Mouse (Mus musculus): ENCODE measurements around the gene Prss22. TPM values are rescaled to one million over a fixed set of nuclear protein-coding genes. Genes with fewer than 3 reads are reported as not detected.
A peak's percentile ranks its signal among the peaks of the same experiment; 100 is the strongest.

Prss22 gene
- polyA plus RNA-seq, 1 experiment from 2014 or later: 0.12 TPM

DNA sequence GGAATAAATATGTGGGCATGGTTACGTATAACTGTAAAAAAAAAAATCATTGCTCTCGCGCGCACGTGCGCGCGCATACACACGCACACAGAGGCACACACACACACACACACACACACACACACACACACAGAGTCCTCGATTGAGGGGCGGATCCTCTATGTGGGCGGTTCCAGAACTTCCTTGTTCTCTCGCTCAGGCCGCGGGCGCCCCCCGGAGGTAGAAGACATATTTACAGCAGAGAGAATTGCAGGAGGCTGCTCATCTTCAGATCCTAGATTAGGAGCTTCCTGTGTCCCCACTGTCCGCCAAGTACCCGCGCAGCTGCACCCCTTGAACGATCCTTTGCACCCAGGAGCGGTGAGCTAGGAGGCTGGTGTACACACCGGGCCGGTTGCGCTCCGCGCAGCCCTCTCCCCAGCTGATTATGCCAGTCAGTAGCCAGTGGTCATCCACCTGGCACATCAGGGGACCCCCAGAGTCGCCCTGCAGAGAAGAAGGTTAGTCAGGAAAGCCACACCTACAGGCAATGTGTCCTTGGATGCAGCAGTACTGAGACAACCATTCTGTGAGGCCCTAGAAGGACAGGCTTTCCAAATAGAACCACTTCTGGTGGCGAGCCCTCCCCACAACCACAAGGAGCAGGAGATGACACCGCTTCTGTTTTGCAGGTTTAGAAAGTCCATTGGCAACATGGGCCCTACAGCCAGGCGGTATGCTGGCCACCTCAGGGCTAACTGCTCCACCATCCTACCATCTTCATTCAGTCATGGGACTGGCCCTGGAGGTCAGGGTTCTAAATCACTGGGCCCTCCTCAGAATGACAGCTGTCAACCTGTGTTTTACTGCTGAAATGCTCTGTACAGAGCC lies 4.1 kb downstream of the Prss22 start:
- no peak overlapping the region for H3K27ac ChIP-seq

DNA sequence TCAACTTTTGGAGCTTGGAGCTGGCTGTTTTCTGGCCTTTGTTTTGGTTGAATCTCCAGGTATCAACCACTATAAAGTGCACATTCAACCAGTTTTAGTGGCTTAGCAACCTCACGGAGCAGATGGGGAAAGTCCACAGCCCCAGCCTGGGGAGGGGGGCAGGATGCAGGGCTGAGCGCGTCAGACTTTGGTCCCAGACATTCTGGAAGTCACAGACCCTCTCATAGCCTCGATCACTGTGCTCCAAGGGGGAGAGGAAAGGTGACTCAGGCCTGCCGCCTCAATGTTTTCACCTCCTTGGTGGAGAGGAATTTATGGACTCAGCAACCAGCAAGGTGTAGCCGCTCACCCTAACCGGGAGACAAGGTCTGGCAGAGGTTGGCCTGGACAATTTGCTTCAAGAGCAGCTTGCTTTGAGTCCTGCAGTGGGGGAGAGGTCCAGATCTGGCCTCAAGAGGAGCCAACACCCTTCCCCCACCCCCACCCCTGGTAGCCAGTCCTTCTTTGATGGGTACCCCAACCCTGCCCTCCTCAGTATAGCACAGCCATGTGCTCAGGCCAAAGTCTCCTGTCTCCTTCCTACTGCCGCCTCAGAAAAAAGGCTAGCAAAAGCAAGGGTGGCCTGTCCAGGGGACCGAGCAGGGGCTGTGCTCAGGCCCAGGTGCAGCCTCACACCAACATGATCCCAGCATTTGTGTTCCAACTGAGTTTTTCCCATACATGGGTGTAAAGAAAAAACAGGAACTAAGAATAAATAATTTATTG lies 4.9 kb downstream of the Prss22 start:
- 74% methylated on average over 9 of the region's 9 CpGs for WGBS
- no peaks in the 10 kb centered on the region for H3K9me3 ChIP-seq
- peak; percentile 85 for ATAC-seq
- peaks cover 11% of the 10 kb centered on the region; the same call in 1 of the 2 replicates for H3K27me3 ChIP-seq
- 0 out of 2 replicates have a peak overlapping the region, but pooled peaks have one; percentile 23 for H3K9ac ChIP-seq (replicated peaks)
- H3K4me2 ChIP-seq (replicated peaks): peak overlapping the region; percentile 59
- H3K4me1 ChIP-seq (replicated peaks): peaks cover 8% of the 10 kb centered on the region; the same call in 1 of the 2 replicates
- H3K4me3 ChIP-seq (replicated peaks): peak overlapping the region; percentile 31
- peak overlapping the region; percentile 25; the same call in 1 of the 2 replicates for H3K27ac ChIP-seq
- H3K36me3 ChIP-seq: no peaks in the 10 kb centered on the region

More for the DNA sequence above, 4.1 kb downstream of the Prss22 start:
- Histone ChIP-seq H3K4me2 (replicated peaks) (peak overlapping the region; percentile 59), H3K4me3 (replicated peaks) (peak overlapping the region; percentile 31), H3K9me3 (no peaks in the 10 kb centered on the region), H3K9ac (replicated peaks) (peak overlapping the region; percentile 63), H3K4me1 (replicated peaks) (peaks cover 8% of the 10 kb centered on the region; the same call in 1 of the 2 replicates), H3K36me3 (no peaks in the 10 kb centered on the region), H3K27me3 (peaks cover 11% of the 10 kb centered on the region; the same call in 1 of the 2 replicates)
- 11% methylated on average over 31 of the region's 31 CpGs for WGBS
- ATAC-seq: peak; percentile 84

DNA sequence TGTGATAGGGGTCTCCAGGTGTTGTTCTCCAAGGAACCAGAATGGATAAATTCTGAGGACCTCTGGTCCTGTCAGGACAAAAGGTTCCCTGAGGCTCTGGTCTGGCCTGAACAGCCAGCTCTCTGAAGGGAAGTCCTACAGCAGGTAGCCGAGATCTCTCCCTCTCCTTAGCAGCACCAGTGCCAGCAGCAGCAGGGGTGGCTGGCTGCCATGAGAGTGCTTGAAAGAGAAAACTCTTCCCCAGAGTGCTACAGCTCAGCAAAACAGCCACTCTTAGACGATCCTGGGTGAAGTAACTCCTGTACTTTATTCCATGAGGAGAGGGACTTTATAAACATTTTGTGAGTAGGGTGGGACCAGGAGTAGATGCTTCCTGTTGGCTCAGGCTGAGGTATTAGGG lies 8.1 kb downstream of the Prss22 start:
- peaks cover 8% of the 10 kb centered on the region; the same call in 1 of the 2 replicates for H3K4me1 ChIP-seq (replicated peaks)
- H3K9ac ChIP-seq (replicated peaks): no peak overlapping the region
- H3K4me3 ChIP-seq (replicated peaks): no peak overlapping the region
- H3K4me2 ChIP-seq (replicated peaks): no peak overlapping the region
- H3K9me3 ChIP-seq: no peaks in the 10 kb centered on the region
- no peaks in the 10 kb centered on the region for H3K36me3 ChIP-seq
- H3K27ac ChIP-seq: no peak overlapping the region
- ATAC-seq: no peak
- peaks cover 6% of the 10 kb centered on the region; the same call in 1 of the 2 replicates for H3K27me3 ChIP-seq
- WGBS: 53% methylated on average over 2 of the region's 2 CpGs

DNA sequence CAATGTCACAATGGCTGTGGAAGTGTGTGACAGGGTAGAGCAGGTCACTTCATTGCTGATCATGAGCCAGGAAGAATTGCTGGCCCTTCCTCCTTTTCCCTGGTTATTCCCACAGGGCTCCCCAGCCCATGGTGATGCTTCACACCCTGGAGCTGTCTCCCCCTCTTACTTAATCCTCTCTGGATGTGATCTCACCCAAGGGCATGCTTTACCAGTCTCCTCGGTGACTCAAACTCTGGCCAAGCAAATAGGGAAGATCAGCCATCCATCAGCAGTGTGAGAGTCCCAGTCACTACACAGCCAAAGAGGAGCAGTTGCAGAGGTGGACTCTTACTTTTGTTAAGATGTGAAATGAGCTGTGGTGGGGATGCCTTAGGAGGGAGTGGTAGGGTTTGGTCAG lies 12.9 kb downstream of the Prss22 start:
- Histone ChIP-seq H3K9me3 (no peaks in the 10 kb centered on the region), H3K4me2 (replicated peaks) (no peak overlapping the region), H3K9ac (replicated peaks) (no peak overlapping the region), H3K36me3 (no peaks in the 10 kb centered on the region), H3K27me3 (no peaks in the 10 kb centered on the region), H3K4me3 (replicated peaks) (no peak overlapping the region), H3K4me1 (replicated peaks) (no peaks in the 10 kb centered on the region), H3K27ac (no peak overlapping the region)
- no peak for ATAC-seq
- 89% methylated on average over 1 of the region's 1 CpGs for WGBS

DNA sequence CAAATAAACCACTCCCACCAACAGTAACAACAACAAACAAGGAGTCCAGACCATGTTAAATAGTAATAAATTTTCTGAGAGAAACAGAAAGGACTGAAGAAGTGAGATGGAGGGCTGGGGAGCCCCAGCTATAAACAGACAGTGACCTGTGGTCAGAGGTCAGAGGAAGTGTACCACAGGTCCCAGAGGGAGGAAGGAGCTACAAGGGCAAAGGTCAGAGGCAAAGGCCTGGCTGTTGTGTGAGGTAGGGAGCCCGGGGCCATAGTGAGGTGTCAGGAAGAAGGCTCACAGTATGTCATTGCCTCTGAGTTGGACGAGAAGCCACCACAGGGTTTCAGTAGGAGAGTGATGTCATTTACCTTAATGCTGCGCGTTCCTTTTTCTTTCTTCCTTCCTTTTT lies 15.0 kb downstream of the Prss22 start:
- Histone ChIP-seq H3K9ac (replicated peaks) (no peak overlapping the region), H3K4me3 (replicated peaks) (no peak overlapping the region), H3K4me2 (replicated peaks) (no peak overlapping the region), H3K9me3 (no peaks in the 10 kb centered on the region), H3K27ac (no peak overlapping the region), H3K4me1 (replicated peaks) (no peaks in the 10 kb centered on the region; the same call in 1 of the 2 replicates), H3K36me3 (no peaks in the 10 kb centered on the region), H3K27me3 (no peaks in the 10 kb centered on the region)
- WGBS: 69% methylated on average over 4 of the region's 4 CpGs
- no peak for ATAC-seq

DNA sequence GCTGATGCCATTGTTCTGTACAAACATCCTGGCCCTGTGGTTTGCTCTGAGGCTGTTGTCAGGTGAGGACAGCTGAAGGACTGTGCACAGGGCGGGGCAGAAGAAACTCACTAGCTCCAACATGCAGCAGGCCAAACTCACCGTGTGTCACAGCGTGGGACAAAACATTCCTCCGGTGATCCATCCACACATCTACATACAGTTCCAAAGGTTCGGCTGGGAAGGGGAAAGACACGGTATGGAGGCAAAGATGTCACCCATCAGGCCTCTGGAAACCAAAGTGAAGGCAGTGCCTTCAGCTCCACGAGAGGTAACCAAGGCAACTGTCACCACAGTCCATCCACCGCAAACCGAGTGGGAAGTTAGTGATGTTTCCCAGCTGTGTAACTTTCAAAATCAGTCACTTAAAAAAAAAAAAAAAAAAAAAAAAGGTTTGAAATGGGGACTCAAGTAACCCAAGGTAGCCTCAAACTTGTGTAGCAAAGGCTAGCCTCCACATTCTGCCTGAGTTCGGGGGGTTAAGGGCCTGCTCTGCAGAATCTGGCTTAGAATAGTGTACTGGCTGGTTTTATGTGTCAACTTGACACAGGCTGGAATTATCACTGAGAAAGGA lies 17.5 kb downstream of the Prss22 start, which contains the start of gene Prss30:
Gene Prss30 (minus strand): TSS at position 270 of the 613 bp plus-strand sequence.
- Histone ChIP-seq H3K9ac (replicated peaks) (no peak within 1 kb of the TSS), H3K9me3 (no peaks in the 10 kb centered on the region), H3K27ac (no peak within 1 kb of the TSS), H3K27me3 (no peaks in the 10 kb centered on the region), H3K4me3 (replicated peaks) (no peak within 1 kb of the TSS), H3K4me2 (replicated peaks) (no peak within 1 kb of the TSS), H3K36me3 (no peaks in the 10 kb centered on the region), H3K4me1 (replicated peaks) (no peaks in the 10 kb centered on the region; the same call in 1 of the 2 replicates)
- WGBS: 85% methylated on average over 10 of the region's 10 CpGs
- ATAC-seq: no peak

DNA sequence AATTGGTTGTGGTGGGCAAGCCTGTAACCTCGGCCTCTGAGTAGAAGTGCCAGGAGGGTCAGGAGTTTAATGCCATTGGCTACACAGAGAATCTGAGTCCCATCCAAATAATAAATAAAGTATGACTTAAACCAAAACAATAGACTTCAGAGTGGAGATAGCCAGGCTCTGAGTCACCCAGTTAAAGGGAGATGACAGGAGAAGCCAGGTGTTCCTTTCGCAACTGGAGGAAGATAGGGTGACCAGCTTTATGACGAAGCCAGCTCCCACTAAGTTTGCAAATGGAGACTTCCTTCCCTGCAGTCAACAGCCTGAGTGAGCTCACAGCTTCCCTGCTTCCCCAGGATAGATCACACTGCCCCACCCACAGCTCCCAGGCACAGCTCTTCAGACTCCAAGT lies 18.4 kb downstream of the Prss22 start:
- ATAC-seq: no peak
- Histone ChIP-seq H3K27me3 (no peaks in the 10 kb centered on the region), H3K9me3 (no peaks in the 10 kb centered on the region), H3K4me3 (replicated peaks) (no peak overlapping the region), H3K4me1 (replicated peaks) (no peaks in the 10 kb centered on the region; the same call in 1 of the 2 replicates), H3K9ac (replicated peaks) (no peak overlapping the region), H3K27ac (no peak overlapping the region), H3K36me3 (no peaks in the 10 kb centered on the region), H3K4me2 (replicated peaks) (no peak overlapping the region)
- WGBS: 84% methylated on average over 3 of the region's 3 CpGs

DNA sequence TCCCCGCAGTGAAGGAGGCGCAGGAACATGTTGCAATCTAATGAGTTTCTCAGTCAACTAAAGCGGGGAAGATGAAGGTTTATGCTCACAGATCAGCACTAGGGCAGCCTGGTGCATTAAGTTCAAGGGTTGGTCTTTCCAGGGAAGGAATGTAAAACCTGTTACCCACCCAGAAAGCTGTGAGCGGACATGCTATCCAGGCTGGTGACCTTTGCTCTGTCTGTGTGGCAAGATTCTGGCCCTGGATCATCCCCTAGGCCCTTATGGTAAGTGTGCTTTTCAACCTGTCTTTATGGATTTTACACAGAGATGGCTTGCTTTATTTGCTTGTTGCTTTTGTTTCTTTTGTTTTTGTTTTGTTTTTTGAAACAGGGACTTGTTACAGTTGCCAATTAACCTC lies 21.2 kb downstream of the Prss22 start:
- H3K4me3 ChIP-seq (replicated peaks): no peak overlapping the region
- no peak overlapping the region for H3K27ac ChIP-seq
- H3K27me3 ChIP-seq: no peaks in the 10 kb centered on the region
- WGBS: 70% methylated on average over 4 of the region's 4 CpGs
- no peaks in the 10 kb centered on the region for H3K36me3 ChIP-seq
- no peak for ATAC-seq
- no peak overlapping the region for H3K4me2 ChIP-seq (replicated peaks)
- H3K4me1 ChIP-seq (replicated peaks): no peaks in the 10 kb centered on the region; the same call in 1 of the 2 replicates
- H3K9ac ChIP-seq (replicated peaks): no peak overlapping the region
- H3K9me3 ChIP-seq: no peaks in the 10 kb centered on the region

DNA sequence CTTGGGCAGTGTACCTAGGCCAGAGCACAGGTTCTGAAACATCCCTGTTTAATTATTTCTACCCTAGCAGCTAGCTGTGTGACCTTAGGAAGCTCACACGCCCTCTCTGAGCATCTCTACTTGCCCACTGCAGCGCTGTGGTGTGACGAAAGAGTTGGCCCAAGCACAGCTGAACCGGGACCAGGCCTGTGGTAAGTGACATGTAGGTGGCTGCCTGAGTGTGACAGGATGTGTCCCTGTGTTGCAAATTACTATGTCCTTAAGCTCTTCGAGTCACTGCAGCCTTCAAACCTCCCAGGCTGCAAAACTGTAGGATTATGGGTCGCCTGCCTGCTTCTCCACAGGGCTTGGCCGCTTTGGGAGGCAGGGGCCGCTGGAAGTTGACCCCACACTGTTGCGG lies 26.6 kb downstream of the Prss22 start:
- ATAC-seq: no peak
- Histone ChIP-seq H3K4me2 (replicated peaks) (no peak overlapping the region), H3K9ac (replicated peaks) (no peak overlapping the region), H3K27ac (no peak overlapping the region), H3K9me3 (no peaks in the 10 kb centered on the region), H3K4me3 (replicated peaks) (no peak overlapping the region), H3K4me1 (replicated peaks) (no peaks in the 10 kb centered on the region), H3K27me3 (no peaks in the 10 kb centered on the region), H3K36me3 (no peaks in the 10 kb centered on the region)
- WGBS: 80% methylated on average over 9 of the region's 9 CpGs

DNA sequence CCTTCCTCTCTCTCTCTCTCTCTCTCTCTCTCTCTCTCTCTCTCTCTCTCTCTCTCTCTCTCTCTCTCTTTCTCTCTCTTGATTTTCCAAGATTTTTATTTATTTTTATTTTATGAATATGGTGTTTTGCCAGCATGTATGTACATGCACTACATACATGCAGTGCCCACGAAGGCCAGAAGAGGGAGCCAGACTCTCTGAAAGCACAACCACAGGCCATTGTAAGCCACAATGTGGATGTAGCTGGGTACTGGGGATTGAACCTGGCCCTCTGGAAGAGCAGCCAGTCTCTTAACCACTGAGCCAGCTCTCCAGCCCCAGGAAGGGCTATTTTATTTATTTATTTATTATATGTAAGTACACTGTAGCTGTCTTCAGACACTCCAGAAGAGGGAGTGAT lies 28.7 kb downstream of the Prss22 start:
- Histone ChIP-seq H3K9ac (replicated peaks) (no peak overlapping the region), H3K4me2 (replicated peaks) (no peak overlapping the region), H3K36me3 (no peaks in the 10 kb centered on the region), H3K9me3 (no peaks in the 10 kb centered on the region), H3K4me3 (replicated peaks) (no peak overlapping the region), H3K4me1 (replicated peaks) (peaks cover 7% of the 10 kb centered on the region), H3K27me3 (no peaks in the 10 kb centered on the region), H3K27ac (no peak overlapping the region)
- no peak for ATAC-seq
- WGBS: 8% methylated on average over 1 of the region's 1 CpGs

DNA sequence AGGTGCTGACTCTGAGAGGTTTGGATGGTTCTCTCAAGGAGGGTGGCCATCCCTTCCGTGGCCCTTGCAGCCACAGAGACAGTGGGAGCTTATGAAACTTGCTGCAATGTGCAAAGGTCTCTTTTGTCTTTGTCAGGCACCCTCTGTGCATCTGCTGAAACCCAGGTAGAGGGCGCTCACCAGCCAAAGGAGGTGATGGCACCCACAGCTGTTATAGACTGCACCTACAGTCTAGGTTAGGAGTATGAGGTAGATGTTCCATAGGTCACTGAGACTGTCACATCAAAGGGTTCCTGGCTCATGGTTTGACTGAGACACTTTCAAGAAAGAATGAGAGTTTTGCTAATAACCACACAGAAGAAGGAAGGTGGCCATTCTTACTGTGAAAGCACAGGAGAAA lies 29.1 kb downstream of the Prss22 start:
- peaks cover 7% of the 10 kb centered on the region for H3K4me1 ChIP-seq (replicated peaks)
- H3K9me3 ChIP-seq: no peaks in the 10 kb centered on the region
- no peak overlapping the region for H3K9ac ChIP-seq (replicated peaks)
- whole genome bisulfite sequencing: 50% methylated on average over 2 of the region's 2 CpGs
- no peak overlapping the region for H3K27ac ChIP-seq
- no peaks in the 10 kb centered on the region for H3K36me3 ChIP-seq
- H3K27me3 ChIP-seq: no peaks in the 10 kb centered on the region
- no peak overlapping the region for H3K4me2 ChIP-seq (replicated peaks)
- no peak overlapping the region for H3K4me3 ChIP-seq (replicated peaks)
- no peak for ATAC-seq
